Mouse (Mus musculus): ENCODE data around the gene Arfgap1.

GRCm38 (mm10) chr2:180988948-180989347 is 21.9 kb downstream of the Arfgap1 start:
- TF ChIP-seq CTCF (IDR thresholded peaks at IDR 0.05; ENCODE audit: low read depth, low read length) (no peak), POLR2A (IDR thresholded peaks at IDR 0.05; ENCODE audit: extremely low read depth, insufficient read depth, low read length) (no peak)

Data from liver, adult 2 months (tissue).